ENCODE assay signal across 20 mouse cellular contexts in the genomic region with DNA sequence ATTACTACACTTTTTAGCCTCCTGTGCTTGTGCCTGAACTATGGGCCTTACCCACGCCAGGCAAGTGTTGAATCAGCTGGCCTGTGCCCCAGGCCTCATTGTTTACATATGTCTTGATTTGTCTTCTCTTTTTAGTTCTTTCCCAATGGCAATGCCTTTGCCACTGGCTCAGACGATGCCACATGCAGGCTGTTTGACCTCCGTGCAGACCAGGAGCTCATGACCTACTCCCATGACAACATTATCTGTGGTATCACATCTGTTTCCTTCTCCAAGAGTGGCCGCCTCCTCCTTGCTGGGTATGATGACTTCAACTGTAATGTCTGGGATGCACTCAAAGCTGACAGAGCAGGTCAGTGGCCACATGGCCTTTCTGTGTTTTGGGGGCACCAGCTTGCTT. TPM values are rescaled to one million over a fixed set of nuclear protein-coding genes. Genes with fewer than 3 reads are reported as not detected.
DNase-seq lines count a peak whose midpoint lies in the region; ATAC-seq lines count a peak whose summit lies in the region.
"Had no signal": no experiment of that assay in that cellular context is flagged by ENCODE, and none has a peak within 500 bp of the region (broad histone marks: within the 10 kb centered on the region; RNA-seq: fewer than 3 reads in every experiment).

No protein-coding gene starts in this region.

- WGBS in liver, embryonic 15.5 days (ENCODE audit: insufficient replicate concordance) = 25% methylated on average over 4 of the region's 4 CpGs

- no peak overlapping the region for H3K4me2 ChIP-seq in liver, embryonic 15.5 days
- H3K4me2 ChIP-seq: forebrain, embryonic 12.5 days; heart, embryonic 13.5 days; hindbrain, embryonic 13.5 days; limb, embryonic 13.5 days; lung, embryonic 15.5 days; neural tube, embryonic 15.5 days had no signal

- DNase-seq in lung, postnatal 36 days = peak; percentile 31
- DNase-seq in lung, postnatal 14 days = no peak
- no peak for DNase-seq in left cerebral cortex, postnatal 14 days (ENCODE audit: low spot score in 2 of 2)
- no peak for DNase-seq in spleen, postnatal 10 days (ENCODE audit: low spot score in 2 of 2)
- DNase-seq: cerebellum, adult 9-11 months; gastrocnemius, adult 2 months; kidney, postnatal 36 days; right cerebral cortex, postnatal 25 days; thymus, postnatal 25 days had no signal

- H3K4me3 ChIP-seq in liver, embryonic 15.5 days (replicated peaks) = no peak overlapping the region
- H3K4me3 ChIP-seq: forebrain, embryonic 12.5 days; gastrocnemius, adult 2 months; heart, embryonic 13.5 days; hindbrain, embryonic 13.5 days; limb, embryonic 13.5 days; lung, embryonic 15.5 days; neural tube, embryonic 15.5 days had no signal

- H3K27ac ChIP-seq in liver, embryonic 15.5 days (replicated peaks) = no peak overlapping the region
- H3K27ac ChIP-seq: forebrain, embryonic 12.5 days; gastrocnemius, adult 2 months; heart, embryonic 13.5 days; hindbrain, embryonic 13.5 days; limb, embryonic 13.5 days; lung, embryonic 15.5 days; neural tube, embryonic 15.5 days had no signal

- H3K36me3 ChIP-seq in liver, embryonic 15.5 days (replicated peaks) = peaks cover 78% of the 10 kb centered on the region

- peaks cover 12% of the 10 kb centered on the region for H3K4me1 ChIP-seq in liver, embryonic 15.5 days (replicated peaks)
- H3K4me1 ChIP-seq: forebrain, embryonic 12.5 days; hindbrain, embryonic 13.5 days; limb, embryonic 13.5 days; neural tube, embryonic 15.5 days had no signal

- peak; percentile 45 for ATAC-seq in common myeloid progenitor, adult 5-6 weeks (replicated peaks; ENCODE audit: low read depth, poor library complexity, severe bottlenecking)
- ATAC-seq in liver, embryonic 15.5 days (ENCODE audit: insufficient read depth) = peak; percentile 24; the same call in 1 of the 2 replicates
- no peak for ATAC-seq in CD4-positive, CD25-positive, alpha-beta regulatory T cell, adult 4 months
- ATAC-seq: inflammation-experienced regulatory T-cells, adult 6 months; midbrain, embryonic 16.5 days had no signal

- no peaks in the 10 kb centered on the region for H3K27me3 ChIP-seq in liver, embryonic 15.5 days
- H3K27me3 ChIP-seq: forebrain, embryonic 12.5 days; heart, embryonic 13.5 days; hindbrain, embryonic 13.5 days; limb, embryonic 13.5 days; lung, embryonic 15.5 days; neural tube, embryonic 15.5 days had no signal

- H3K9me3 ChIP-seq in liver, embryonic 15.5 days (replicated peaks) = no peaks in the 10 kb centered on the region
- H3K9me3 ChIP-seq: forebrain, embryonic 12.5 days; heart, embryonic 13.5 days; hindbrain, embryonic 13.5 days; limb, embryonic 13.5 days; lung, embryonic 15.5 days; neural tube, embryonic 15.5 days had no signal

- intact Hi-C loops in left cerebral cortex, postnatal 14 days (cut with DNase I) = no loop called here

- no peak overlapping the region for H3K9ac ChIP-seq in liver, embryonic 15.5 days
- H3K9ac ChIP-seq: forebrain, embryonic 12.5 days; heart, embryonic 13.5 days; hindbrain, embryonic 13.5 days; limb, embryonic 13.5 days; lung, embryonic 15.5 days; neural tube, embryonic 15.5 days had no signal

RNA-seq across cellular contexts. Expression of a gene that starts 7.3 kb away (rescaled TPM):
- total RNA-seq in common myeloid progenitor, adult 5-6 weeks (2017) = 50.8 and 57.0 TPM in 2 replicates
- 46.9 and 51.4 TPM in 2 replicates for polyA plus RNA-seq in liver, embryonic 15.5 days (2015; fragmentation: Nextera tagmentation; extraction: Ambion mirVana)
- 10 to 100 TPM; 64.7 to 81.5 TPM for polyA plus RNA-seq in CD4-positive, CD25-positive, alpha-beta regulatory T cell, adult 4 months (2017; shearing (Covaris generic))
- 10 to 100 TPM; 62.2 to 62.5 TPM for total RNA-seq in left cerebral cortex, postnatal 14 days (2021)

RNA-seq across cellular contexts. Expression of a gene that starts 46.3 kb away (rescaled TPM):
- 14.2 and 15.8 TPM in 2 replicates for total RNA-seq in common myeloid progenitor, adult 5-6 weeks (2017)
- polyA plus RNA-seq in liver, embryonic 15.5 days (2015; fragmentation: Nextera tagmentation; extraction: Ambion mirVana) = 5.4 and 5.9 TPM in 2 replicates
- polyA plus RNA-seq in CD4-positive, CD25-positive, alpha-beta regulatory T cell, adult 4 months (2017; shearing (Covaris generic)) = 1 to 10 TPM; 9.1 to 9.7 TPM
- total RNA-seq in left cerebral cortex, postnatal 14 days (2021) = 10 to 100 TPM; 48.8 to 53.1 TPM
